Mouse (Mus musculus) bone marrow, adult 2 months (tissue): ENCODE data around the gene Dennd1a.

ENCODE experiments used
- CTCF ChIP-seq: fragments of 200-500 bp; IDR thresholded peaks from 2 replicates; pipeline ENCODE4 v1.5.1; 2011; ENCODE audit warnings: low read length, control low read depth; ENCODE audit not compliant: control insufficient read depth, insufficient read depth
- POLR2A ChIP-seq: fragments of 200-500 bp; IDR thresholded peaks from 2 replicates; pipeline ENCODE4 v1.6.1; 2011; ENCODE audit warnings: low read depth, mild to moderate bottlenecking, control low read depth, low read length, borderline replicate concordance; ENCODE audit not compliant: control insufficient read depth

DNA sequence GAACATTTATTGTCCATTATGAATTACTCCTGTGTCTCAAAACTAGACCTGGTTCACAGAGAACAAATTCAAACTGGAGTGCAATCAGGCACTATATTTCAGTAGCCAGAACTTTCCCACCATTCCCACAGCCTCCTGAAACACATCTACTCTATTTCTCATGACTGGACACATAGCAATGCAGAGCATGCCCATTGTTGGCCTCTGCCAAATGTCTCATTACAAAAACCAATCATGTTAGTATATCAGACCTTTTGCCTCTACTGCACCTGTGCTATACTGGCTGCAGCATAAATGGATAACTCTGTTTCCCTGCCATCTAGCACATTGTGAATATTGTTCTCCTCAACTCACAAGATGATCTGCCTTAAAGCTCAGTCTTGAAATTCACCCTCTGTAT lies 238.2 kb downstream of the Dennd1a start:
- TF ChIP-seq CTCF (no peak), POLR2A (no peak)
